Mouse (Mus musculus): Measurements from ENCODE around the gene Smim22. TPM values are rescaled to one million over a fixed set of nuclear protein-coding genes. Genes with fewer than 3 reads are reported as not detected.

Smim22 gene
- polyA plus RNA-seq, 1 experiment from 2014 or later, result 5.8 TPM

DNA sequence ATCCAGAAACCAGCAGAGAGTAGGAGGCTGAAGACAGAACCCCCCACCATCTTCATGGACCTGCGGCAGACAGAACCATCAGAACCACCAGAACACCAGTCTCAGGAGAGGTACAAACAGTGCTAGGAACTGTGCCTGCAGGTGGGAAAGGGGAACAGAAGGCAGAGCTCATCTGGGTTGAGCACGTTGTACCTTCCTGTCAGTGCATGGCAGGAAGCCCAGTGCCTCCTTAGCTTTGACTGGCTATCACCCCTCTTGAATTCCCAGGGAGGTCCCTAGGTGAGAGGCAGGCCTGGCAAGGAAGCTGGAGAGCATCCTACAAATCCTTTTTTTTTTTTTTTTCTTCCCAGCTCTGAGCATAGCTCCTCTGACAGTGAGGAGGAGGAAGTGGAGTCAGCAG lies 30.9 kb upstream of the Smim22 start:
- Histone ChIP-seq H3K27ac (no peak overlapping the region), H3K4me2 (no peak overlapping the region)

DNA sequence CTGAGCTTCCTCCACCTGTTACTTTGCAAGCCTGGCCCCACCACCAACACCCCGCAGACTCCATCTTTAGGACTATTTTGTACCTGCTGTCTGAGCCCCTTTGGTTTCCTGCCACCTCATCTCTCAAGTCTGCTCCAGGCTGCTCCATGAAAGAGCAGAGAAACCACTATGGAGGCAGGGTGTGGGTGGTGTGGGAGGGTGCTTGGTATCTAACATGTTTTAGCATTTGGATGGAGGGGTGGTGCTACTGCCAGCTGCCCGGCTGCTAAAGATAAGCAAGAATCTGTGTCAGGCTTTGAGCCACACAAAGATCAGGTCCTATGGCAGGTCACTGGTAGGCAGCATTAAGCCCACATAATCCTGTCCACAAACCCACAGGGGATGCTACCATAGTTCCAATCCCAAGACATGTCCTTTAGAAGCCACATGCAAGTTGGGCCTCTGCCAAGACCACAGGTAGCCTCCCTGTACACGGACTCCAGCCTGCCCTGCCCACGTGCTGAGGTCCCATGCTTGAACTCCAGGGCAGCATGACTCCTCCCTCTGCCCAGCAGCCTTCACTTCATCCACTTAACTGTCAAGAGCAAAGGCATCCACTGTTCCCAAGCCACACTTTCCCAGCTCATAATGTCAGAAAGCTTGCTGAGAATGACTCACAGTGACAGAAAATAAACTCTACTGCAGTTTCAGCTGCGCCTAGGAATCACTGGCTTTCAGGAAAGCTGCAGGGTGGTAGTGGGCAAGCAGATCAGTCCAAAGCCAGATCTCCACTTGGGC lies 28.6 kb upstream of the Smim22 start:
- Histone ChIP-seq H3K4me2 (no peak overlapping the region), H3K36me3 (no peaks in the 10 kb centered on the region), H3K4me1 (no peaks in the 10 kb centered on the region), H3K27ac (no peak overlapping the region), H3K4me3 (no peak overlapping the region), H3K27me3 (no peaks in the 10 kb centered on the region), H3K9me3 (no peaks in the 10 kb centered on the region), H3K9ac (no peak overlapping the region)
- 0 out of 2 replicates have a peak, but pooled peaks have one; percentile 8 for ATAC-seq (ENCODE audit: insufficient number of reproducible peaks, low FRiP score, low TSS enrichment, low read depth)
- WGBS, result 60% methylated on average over 5 of the region's 5 CpGs

More for the DNA sequence above, 30.9 kb upstream of the Smim22 start:
- 78% methylated on average over 2 of the region's 2 CpGs for WGBS
- H3K9me3 ChIP-seq, result no peaks in the 10 kb centered on the region
- no peaks in the 10 kb centered on the region for H3K36me3 ChIP-seq
- no peak overlapping the region for H3K9ac ChIP-seq
- ATAC-seq (ENCODE audit: insufficient number of reproducible peaks, low FRiP score, low TSS enrichment, low read depth), result no peak
- H3K27me3 ChIP-seq, result no peaks in the 10 kb centered on the region
- no peak overlapping the region for H3K4me3 ChIP-seq
- no peaks in the 10 kb centered on the region for H3K4me1 ChIP-seq

DNA sequence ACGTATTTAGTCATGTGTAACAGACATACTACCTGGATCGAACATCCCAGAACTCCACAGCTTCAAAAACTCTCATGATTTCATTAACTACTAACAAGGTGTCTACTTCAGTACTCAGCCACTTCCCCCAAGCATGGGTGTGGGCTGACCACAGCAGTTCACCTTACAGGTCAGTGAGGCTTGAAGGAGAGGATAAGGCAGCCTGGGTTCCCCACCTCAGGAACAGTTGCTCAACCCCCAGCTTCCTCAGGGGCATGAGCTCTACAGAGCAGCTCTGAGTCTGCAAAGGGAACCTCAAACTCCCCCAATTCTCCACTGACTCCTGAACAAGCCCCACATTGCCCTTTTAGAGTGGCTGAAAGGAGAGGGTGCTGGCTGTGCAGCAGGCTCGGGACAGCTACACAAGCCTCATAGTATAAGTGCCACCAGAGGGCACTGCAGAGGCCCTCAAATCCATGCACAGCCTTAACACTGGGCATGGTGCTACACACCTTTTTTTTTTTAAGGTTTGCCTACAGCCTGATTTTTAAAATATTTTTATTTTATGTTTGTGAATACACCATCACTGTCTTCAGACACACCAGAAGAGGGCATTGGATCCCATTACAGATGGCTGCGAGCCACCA lies 27.2 kb upstream of the Smim22 start:
- H3K36me3 ChIP-seq, result no peaks in the 10 kb centered on the region
- no peak overlapping the region for H3K9ac ChIP-seq
- H3K9me3 ChIP-seq, result no peaks in the 10 kb centered on the region
- no peak overlapping the region for H3K4me2 ChIP-seq
- H3K4me1 ChIP-seq, result no peaks in the 10 kb centered on the region
- H3K4me3 ChIP-seq, result no peak overlapping the region
- no peaks in the 10 kb centered on the region for H3K27me3 ChIP-seq
- H3K27ac ChIP-seq, result no peak overlapping the region
- WGBS, result 72% methylated on average over 4 of the region's 4 CpGs
- ATAC-seq (ENCODE audit: insufficient number of reproducible peaks, low FRiP score, low TSS enrichment, low read depth), result no peak

DNA sequence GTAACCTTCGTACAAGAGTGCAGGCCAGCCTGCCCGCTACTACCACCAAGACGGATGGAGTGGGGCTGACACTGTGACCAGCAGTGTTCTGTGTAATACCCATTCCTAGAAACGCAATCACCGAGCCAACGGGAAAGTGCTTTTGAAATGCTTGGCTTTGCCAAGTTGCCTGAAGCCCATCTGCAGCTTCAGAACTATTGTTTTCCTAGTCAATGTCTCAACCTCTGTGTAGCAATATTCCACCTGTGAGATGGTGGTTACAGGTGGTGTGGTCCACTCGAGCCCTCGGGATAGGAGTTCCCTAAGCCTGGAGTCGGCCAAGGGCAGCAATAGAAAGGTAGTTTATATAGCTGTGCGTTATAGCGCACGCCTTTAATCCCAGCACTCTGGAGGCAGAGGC lies 22.4 kb upstream of the Smim22 start:
- H3K9me3 ChIP-seq, result no peaks in the 10 kb centered on the region
- H3K27ac ChIP-seq, result no peak overlapping the region
- no peak overlapping the region for H3K4me2 ChIP-seq
- H3K9ac ChIP-seq, result no peak overlapping the region
- H3K4me3 ChIP-seq, result no peak overlapping the region
- WGBS, result 90% methylated on average over 12 of the region's 12 CpGs
- no peak for ATAC-seq (ENCODE audit: insufficient number of reproducible peaks, low FRiP score, low TSS enrichment, low read depth)
- H3K4me1 ChIP-seq, result no peaks in the 10 kb centered on the region
- no peaks in the 10 kb centered on the region for H3K36me3 ChIP-seq
- H3K27me3 ChIP-seq, result no peaks in the 10 kb centered on the region

DNA sequence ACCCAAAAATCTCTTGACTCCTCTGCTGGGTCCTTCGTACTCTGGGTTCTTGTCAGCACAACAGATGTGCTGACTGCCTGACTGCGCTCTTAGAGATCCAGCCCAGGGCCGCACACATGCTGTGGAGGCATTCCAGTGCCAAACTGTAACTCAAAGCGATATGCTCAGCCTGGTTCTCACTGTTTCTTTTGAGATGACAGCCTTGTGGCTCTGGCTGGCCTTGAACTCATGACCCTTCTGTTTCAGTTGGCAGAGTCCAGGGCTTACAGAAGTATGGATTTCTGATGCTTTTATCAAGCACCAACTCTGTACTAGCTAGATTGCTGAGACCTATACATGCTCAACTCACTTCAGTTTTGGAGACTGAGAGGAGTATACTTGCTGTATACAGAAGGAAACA lies 13.8 kb upstream of the Smim22 start:
- no peaks in the 10 kb centered on the region for H3K9me3 ChIP-seq
- no peaks in the 10 kb centered on the region for H3K36me3 ChIP-seq
- 0 out of 2 replicates have a peak, but pooled peaks cover 3% of the 10 kb centered on the region for H3K4me1 ChIP-seq
- H3K27ac ChIP-seq, result no peak overlapping the region
- H3K9ac ChIP-seq, result no peak overlapping the region
- ATAC-seq (ENCODE audit: insufficient number of reproducible peaks, low FRiP score, low TSS enrichment, low read depth), result no peak
- H3K4me3 ChIP-seq, result no peak overlapping the region
- WGBS, result 82% methylated on average over 4 of the region's 4 CpGs
- no peak overlapping the region for H3K4me2 ChIP-seq
- no peaks in the 10 kb centered on the region for H3K27me3 ChIP-seq

DNA sequence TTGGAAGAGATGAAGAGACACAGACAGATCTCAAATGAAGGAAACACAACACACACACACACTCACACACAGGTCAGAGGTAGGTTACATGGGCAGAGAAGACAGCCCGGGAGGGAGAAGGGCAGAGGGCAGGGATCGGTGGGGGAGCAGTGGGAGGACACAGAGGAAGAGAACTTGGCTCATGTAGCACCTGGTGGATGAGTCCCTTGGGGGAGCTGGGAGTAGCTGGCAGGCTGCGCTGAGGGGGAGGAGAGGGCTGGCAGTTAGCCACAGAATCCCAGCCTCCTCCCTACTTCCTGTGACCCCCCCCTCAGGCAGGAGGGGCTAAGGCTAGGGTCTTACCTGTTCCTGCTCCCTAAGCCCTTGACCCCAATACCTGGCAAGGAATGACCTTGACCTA lies 9.5 kb upstream of the Smim22 start, which contains the start of gene Sept12:
TSS of gene Sept12 (minus strand) at position 300 of the 400 bp plus-strand sequence.
- no peak within 1 kb of the TSS for H3K4me3 ChIP-seq
- H3K4me2 ChIP-seq, result no peak within 1 kb of the TSS
- H3K9me3 ChIP-seq, result no peaks in the 10 kb centered on the region
- 0 out of 2 replicates have a peak, but pooled peaks cover 3% of the 10 kb centered on the region for H3K4me1 ChIP-seq
- H3K9ac ChIP-seq, result no peak within 1 kb of the TSS
- H3K27ac ChIP-seq, result no peak within 1 kb of the TSS
- ATAC-seq (ENCODE audit: insufficient number of reproducible peaks, low FRiP score, low TSS enrichment, low read depth), result no peak
- no peaks in the 10 kb centered on the region for H3K27me3 ChIP-seq
- WGBS, result 21% methylated on average over 3 of the region's 3 CpGs
- no peaks in the 10 kb centered on the region for H3K36me3 ChIP-seq

DNA sequence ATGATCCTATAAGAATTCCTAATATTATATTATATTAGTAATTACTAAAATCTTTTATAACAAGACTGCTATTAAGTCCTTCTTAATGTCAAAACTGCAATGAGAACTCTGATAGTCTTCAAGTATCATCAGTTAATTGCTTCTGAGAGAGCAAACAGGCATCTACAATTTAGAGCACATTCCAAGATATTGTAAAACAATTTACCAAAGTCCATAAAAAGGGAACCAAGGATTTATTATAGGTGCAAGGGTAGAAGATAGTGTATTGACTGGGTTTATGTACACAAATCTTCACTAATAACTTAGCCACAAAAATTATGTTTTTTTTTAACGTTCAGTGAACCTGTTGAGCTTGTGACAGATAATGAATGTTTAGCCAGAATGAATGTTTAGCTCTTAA lies 8.1 kb upstream of the Smim22 start:
- no peak overlapping the region for H3K27ac ChIP-seq
- no peaks in the 10 kb centered on the region for H3K36me3 ChIP-seq
- H3K9me3 ChIP-seq, result no peaks in the 10 kb centered on the region
- 68% methylated on average over 1 of the region's 1 CpGs for WGBS
- no peak overlapping the region for H3K4me2 ChIP-seq
- H3K9ac ChIP-seq, result no peak overlapping the region
- H3K27me3 ChIP-seq, result no peaks in the 10 kb centered on the region
- ATAC-seq (ENCODE audit: insufficient number of reproducible peaks, low FRiP score, low TSS enrichment, low read depth), result no peak
- H3K4me3 ChIP-seq, result no peak overlapping the region
- H3K4me1 ChIP-seq, result 0 out of 2 replicates have a peak, but pooled peaks cover 3% of the 10 kb centered on the region

DNA sequence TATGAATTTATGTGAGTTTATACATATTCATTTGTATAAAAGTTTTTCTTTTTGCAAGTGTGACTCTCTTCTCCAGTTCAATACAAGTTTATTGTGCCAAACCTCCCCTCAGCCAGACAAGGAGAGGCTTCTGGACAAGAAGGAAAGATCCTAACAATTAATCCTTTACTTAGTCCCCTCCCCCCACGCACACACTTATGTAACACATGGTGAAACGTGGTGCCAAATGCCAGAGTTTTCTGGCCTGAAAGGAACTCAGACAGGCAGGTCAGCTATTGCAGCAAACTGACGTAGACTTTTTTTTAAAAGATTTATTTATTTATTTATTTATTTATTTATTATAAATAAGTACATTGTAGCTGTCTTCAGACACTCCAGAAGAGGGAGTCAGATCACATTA lies 6.5 kb upstream of the Smim22 start:
- Histone ChIP-seq H3K9ac (no peak overlapping the region), H3K4me2 (no peak overlapping the region), H3K9me3 (no peaks in the 10 kb centered on the region), H3K27ac (no peak overlapping the region), H3K4me1 (0 out of 2 replicates have a peak, but pooled peaks cover 3% of the 10 kb centered on the region), H3K36me3 (no peaks in the 10 kb centered on the region), H3K4me3 (no peak overlapping the region), H3K27me3 (no peaks in the 10 kb centered on the region)
- ATAC-seq (ENCODE audit: insufficient number of reproducible peaks, low FRiP score, low TSS enrichment, low read depth), result no peak
- WGBS, result 62% methylated on average over 3 of the region's 3 CpGs

DNA sequence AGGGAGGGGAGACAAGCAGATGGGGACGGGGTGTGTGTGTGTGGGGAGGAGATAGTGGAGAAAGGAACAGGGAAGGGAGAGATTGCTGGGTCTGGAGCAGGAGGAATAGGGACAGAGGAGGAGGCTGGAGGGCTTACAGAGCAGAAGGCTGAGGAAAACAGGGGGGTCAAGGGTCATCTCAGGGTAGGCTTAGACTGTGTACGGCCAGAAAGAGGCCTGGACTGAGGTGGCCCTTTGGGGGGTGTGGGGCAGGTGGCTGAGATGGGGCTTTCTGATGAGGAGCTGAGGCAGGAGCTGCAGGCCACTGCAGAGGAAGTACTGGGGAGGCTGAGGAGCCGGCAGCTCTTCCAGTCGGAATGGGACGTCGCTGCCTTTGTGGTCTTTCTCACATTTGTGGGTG lies 404 bp downstream of the Smim22 start:
- H3K4me3 ChIP-seq, result no peak overlapping the region
- H3K9me3 ChIP-seq, result no peaks in the 10 kb centered on the region
- H3K27me3 ChIP-seq, result no peaks in the 10 kb centered on the region
- H3K27ac ChIP-seq, result no peak overlapping the region
- H3K4me2 ChIP-seq, result no peak overlapping the region
- no peaks in the 10 kb centered on the region for H3K36me3 ChIP-seq
- H3K9ac ChIP-seq, result no peak overlapping the region
- 35% methylated on average over 6 of the region's 6 CpGs for WGBS
- ATAC-seq (ENCODE audit: insufficient number of reproducible peaks, low FRiP score, low TSS enrichment, low read depth), result no peak
- H3K4me1 ChIP-seq, result peaks cover 5% of the 10 kb centered on the region

DNA sequence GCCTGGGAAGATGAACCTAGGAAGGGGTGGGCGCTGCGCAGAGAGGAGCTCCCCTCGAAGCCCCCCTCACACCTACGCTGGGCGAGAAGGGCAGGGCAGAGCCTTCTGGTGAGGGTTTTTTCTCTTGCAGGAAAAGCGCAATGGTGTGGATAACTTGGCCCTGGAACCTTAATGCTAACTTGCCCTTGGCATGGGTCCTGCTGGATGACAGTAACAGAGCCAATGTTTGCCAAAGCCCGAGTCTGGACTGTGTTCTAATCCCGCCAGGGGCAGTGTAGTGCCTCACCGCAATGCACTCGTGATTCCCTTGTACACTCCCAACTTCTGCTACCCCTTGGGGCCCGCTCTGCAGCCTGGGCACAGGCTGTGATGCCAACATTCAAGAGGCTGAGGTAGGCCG lies 988 bp downstream of the Smim22 start:
- no peaks in the 10 kb centered on the region for H3K36me3 ChIP-seq
- 80% methylated on average over 12 of the region's 12 CpGs for WGBS
- no peak overlapping the region for H3K27ac ChIP-seq
- peaks cover 8% of the 10 kb centered on the region for H3K4me1 ChIP-seq
- H3K4me2 ChIP-seq, result no peak overlapping the region
- ATAC-seq (ENCODE audit: insufficient number of reproducible peaks, low FRiP score, low TSS enrichment, low read depth), result no peak
- no peaks in the 10 kb centered on the region for H3K9me3 ChIP-seq
- H3K9ac ChIP-seq, result no peak overlapping the region
- H3K27me3 ChIP-seq, result no peaks in the 10 kb centered on the region
- no peak overlapping the region for H3K4me3 ChIP-seq

DNA sequence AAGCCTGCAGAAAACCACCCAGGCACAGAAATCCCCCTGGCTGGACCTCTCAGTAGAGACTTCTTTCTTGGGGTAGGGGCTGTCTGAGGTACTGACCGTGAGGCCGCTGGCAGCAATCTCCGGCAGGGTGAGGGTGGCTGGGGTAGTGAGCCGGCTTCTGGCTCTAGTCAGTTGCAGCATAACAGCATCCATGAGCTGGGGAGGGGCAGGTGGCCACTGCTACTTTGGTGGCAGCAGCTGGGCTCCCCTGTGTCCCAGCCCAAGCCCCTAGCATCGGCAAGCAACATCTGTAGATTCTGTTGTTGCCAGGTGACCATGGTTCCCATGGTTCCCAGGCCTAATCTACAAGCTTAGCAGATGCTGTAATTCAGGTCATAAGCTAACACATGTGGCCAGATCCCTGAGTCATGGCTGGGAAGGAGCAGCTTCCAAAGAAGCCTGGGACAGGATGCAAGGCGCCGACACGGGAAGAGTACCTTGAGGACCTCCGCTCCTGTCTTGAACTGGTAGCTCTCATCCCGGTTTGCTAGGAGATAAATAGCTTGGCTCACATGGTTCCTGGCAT lies 3.4 kb downstream of the Smim22 start:
- WGBS, result 85% methylated on average over 10 of the region's 10 CpGs
- H3K4me1 ChIP-seq, result peaks cover 8% of the 10 kb centered on the region
- no peak overlapping the region for H3K4me3 ChIP-seq
- no peaks in the 10 kb centered on the region for H3K9me3 ChIP-seq
- peaks cover 13% of the 10 kb centered on the region for H3K36me3 ChIP-seq
- H3K27me3 ChIP-seq, result no peaks in the 10 kb centered on the region
- H3K27ac ChIP-seq, result no peak overlapping the region
- no peak for ATAC-seq (ENCODE audit: insufficient number of reproducible peaks, low FRiP score, low TSS enrichment, low read depth)
- no peak overlapping the region for H3K9ac ChIP-seq
- no peak overlapping the region for H3K4me2 ChIP-seq

DNA sequence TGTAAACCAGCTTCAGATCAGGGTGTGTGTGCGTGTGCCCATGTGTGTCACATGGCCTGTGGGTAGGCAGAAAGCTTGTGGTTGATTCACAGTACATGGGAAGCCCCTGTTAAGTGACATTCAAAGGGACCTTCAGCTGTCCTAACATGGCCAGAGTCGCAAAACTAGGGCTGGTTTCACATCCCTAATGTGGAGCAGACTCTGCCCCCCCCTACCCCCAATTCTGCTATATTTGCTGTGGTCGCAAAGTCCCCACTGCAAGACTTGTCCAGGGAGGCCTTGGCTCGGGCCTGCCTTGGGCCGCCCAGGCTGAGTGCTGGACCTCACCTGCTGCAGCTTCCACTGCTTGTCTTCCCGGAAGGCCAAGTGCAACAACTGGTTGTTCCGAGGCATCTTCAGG lies 4.2 kb downstream of the Smim22 start:
- ATAC-seq (ENCODE audit: insufficient number of reproducible peaks, low FRiP score, low TSS enrichment, low read depth), result no peak
- whole genome bisulfite sequencing, result 81% methylated on average over 7 of the region's 7 CpGs
- no peak overlapping the region for H3K4me3 ChIP-seq

More for the DNA sequence above, 4.2 kb downstream of the Smim22 start:
- H3K9ac ChIP-seq, result no peak overlapping the region
- H3K27ac ChIP-seq, result no peak overlapping the region
- no peak overlapping the region for H3K4me2 ChIP-seq
- no peaks in the 10 kb centered on the region for H3K27me3 ChIP-seq
- peaks cover 22% of the 10 kb centered on the region for H3K36me3 ChIP-seq
- peaks cover 8% of the 10 kb centered on the region for H3K4me1 ChIP-seq
- H3K9me3 ChIP-seq, result no peaks in the 10 kb centered on the region
